Mouse (Mus musculus) spleen, postnatal 4 days (tissue): ENCODE results near the gene Iffo2.

Source experiments
- DNase-seq, 2 experiments: peaks; one replicate each; pipeline ENCODE4 v3.0.0; 2022; ENCODE audit warnings: low spot score in 2 of 2

Gene Iffo2

DNA sequence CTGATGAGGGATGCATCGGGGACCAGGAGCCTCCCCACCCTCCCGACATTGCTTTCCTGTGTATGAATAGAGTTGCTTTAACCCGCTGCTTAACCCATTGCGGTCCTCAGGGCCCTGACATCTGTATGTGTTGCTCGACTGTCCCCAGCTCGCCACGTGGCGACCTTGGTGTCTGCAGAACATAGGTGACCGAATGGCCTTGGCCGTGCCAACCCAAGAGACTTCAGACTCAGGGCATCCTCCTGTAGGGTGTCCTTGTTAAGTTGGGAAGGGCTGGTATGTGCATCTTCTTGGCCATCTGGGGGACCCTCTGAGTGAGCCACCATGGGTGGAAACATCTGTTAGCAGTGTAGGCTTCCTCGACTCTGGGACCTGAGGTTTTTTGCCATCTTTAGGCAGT, 74.9 kb downstream of the Iffo2 start:
- DNase-seq, result no peak

DNA sequence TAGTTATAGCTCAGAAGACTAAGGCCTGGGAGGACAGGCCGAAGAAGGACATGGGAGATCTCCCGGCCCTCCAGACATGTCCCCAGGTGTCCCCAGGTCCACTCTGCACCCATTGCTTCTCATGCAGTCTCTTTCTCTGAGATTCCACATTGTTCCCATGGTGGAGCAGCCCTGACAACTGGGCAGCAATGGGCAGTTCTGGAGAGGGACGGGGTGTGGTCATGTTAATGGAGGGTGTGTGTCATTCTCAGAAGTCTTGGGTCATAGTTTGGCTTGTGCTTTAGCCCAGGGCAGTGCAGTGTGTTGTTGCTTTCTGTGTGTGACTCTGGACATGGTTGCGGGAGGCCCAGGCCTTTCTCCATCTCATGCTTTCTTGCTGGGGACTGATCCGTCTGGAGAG, 76.4 kb downstream of the Iffo2 start:
- DNase-seq, result no peak

DNA sequence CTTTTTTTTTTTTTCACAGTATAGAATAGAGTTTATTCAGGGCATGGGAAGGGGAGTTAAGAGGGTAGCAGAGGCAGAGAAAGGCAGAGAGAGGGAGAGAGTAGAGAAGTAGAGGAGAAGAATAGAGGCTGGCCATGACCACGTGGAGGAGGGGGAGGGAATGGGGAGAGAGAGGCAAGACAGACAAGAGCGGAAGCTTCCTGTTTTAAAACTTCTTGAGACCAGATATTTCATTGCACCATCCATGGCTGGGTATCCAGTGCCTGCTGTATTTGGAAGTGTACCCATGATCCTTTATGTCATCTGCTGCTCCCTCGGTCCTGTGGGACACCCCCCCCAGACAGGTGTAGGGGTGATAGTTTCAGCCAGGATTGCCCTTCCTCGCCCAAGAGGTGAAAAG, 78.6 kb downstream of the Iffo2 start:
- no peak for DNase-seq

DNA sequence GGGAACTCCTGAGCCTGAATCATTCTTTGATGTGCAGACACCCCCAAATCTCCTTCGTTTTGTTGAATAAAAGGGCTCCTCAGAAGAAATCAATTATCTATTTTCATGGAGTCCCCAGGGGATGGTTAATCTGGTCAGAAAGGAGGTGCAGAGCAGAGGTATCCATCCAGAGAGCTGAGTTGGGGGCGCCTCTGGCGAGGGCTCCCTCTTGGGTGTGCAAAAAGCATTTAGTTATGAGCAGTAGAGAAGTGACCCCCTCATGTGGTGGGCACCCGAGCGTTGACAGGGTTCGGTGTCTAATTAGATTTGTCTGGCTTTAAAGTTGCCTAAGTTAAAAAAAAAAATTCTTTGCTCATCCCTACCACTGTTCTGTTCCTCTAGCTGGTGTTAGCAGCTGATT, 80.6 kb downstream of the Iffo2 start:
- DNase-seq, result no peak

DNA sequence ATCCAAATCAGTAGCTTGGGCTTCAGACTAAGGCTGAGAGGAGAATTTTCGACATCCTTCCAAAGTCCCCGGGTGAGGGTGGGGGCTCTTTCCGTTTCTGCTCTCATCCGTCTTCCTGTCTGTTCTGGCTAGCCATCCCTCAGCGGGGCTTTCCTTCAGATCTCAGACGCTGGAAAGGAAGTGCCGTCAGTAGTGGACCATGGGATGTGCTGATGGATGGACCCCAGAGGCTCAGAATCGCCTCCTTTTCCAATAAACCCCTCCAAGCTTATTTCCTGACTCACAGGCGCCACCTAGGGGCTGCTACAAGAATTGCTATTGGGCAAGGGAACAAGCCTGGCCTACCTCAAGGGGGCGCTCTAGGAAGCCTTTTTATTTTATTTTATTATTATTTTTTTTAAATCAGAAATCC, 81.2 kb downstream of the Iffo2 start:
- DNase-seq, result peak; percentile 73 to 91

DNA sequence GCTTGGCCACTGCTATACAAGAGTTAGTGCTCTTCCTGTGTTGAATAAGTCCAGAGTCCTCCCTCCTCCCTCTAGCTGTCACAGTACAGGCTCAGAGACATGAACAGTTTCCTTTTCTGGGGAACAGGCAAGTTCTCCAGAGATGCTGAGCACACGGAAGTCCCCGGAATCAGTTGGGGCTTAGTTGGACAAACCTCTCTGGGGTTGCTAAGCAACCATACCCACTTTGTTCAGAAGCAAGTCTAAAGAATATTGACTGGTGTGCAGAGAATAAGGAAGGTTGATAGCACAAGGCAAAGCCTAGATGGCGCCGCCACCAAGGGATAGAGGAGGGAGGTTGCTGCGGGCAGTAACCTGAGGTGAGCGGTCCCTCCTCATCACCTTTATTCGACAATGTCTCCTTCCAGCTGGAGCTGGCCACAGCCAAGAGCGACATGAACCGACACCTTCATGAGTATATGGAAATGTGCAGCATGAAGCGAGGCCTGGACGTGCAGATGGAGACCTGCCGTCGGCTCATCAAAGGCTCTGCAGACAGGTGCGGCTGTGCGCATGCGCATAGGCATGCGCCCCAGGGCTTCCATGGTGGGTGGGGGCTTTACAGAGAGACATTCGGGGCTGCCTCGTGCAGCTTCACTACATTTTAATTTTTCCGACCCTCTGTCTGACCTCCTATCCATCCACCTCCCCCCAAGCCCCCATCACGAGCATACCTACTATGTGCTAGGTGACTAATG, 84.3 kb downstream of the Iffo2 start:
- DNase-seq, result no peak

DNA sequence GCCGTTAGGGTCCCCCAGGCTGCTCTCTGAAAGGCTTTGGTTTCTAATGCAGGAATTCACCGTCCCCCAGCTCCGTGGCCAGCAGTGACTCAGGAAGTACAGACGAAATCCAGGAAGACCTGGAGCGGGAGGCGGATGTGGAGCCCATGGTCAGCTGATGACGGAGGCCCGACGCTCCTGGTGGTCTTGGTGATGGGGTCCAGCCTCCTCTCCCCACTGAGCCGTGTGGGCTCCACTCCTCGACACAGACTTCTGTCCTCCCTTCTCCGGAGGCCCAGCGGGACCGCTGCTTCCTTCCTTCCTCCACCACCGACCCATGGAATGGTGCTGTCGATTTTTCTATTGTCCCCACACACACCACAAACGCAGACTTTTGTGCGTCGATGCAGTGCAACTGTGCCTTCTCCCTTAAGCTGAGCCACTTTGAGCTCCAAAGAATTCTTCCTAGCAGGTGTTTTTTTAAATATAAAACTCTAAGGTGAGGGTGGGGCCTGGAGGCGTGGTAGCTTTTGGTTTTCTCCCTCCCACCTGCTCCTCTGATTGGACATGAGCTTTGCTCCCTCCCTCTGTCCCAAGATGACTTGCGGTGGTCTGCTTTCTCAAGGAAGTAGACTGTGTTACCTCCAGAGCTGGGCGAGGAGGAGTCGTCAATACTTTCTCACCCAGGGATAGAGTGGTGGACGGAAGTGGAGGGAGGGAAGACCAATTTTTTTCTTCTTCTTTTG, 86.1 kb downstream of the Iffo2 start:
- DNase-seq, result peak; percentile 68 to 79

DNA sequence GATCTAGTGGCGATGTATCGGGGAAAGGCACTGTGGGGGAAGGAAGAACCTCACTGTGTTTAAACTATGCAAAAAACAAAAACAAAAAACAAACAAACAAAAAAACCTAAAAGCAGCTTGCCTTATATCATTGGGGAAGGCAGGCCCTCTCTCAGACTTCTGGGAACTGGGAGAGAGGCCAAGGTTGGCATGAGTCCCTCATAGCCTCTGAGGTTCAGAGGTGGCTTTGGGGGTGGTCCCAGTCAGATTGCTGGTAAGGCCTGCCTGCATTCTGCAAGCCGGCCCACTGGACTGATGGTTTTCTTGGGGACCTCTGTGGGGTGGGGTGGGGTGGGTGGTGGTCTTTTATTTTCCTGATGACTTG, 86.6 kb downstream of the Iffo2 start:
- DNase-seq, result no peak

DNA sequence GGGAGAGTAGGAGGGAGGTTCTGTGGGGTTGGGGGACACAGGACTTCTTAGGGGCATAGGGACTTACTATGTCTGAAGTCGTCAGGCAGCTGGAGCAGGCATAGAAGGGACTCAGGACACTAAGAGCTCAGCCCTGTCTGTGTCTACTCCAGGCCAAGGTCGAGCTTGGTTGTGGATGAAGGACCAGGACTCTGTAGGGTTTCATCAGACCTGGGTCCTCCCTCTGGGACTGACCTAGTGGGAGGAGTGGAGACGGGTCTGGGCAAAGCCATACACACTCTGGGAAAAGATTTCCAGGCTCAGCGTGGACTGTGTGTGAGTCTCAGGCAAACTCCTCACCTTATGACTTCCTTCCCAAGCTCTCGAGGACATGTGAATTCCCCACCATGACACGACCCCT, 89.4 kb downstream of the Iffo2 start:
- DNase-seq, result no peak

DNA sequence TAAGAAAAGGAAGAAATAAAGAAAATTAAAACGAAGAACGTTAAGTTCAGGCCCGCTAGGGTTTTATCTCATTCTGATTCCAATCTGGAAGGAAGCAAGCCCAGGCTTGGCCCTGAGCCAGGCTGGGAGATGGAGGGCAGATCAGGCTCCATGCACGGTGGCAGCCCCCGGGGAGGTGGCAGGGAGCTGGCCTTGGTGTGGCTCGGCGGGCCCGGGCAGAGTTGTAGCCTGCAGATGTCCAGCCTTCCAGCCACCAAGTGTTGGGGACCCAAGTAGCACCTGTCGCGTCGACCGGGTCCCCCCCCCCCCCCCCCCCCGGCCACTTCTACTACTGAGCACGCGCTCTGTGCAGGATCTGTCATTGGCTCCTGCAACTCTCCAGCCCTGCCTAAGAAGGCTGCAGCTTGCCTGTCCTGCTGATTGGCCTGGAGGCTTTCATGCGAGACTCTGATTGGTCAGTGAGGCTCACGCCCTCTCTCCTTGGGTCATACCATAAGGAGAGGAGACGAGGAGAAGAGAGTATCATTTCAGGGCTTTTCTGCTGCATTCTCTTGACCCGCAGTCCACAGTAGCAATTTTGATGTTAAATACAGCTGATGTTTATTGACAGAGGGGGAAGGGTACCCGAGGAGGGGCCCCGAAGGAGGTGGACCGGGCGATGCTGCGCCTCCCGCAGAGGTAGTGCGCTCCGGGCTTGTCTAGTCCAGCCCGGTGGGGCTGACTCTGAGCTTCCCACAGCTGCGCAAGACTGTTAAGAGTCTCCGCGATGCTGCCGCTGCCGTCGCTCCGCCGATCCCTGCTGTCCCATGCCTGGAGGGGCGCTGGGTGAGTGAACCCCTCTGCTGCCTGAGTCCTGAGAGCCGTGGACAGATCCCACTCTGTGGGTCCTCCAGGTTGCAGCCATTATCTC, 92.3 kb downstream of the Iffo2 start, which contains the start of gene Aldh4a1:
Aldh4a1 (plus strand) TSS at position 494 of the 910 bp plus-strand sequence.
- DNase-seq, result peak; percentile 84 to 90

DNA sequence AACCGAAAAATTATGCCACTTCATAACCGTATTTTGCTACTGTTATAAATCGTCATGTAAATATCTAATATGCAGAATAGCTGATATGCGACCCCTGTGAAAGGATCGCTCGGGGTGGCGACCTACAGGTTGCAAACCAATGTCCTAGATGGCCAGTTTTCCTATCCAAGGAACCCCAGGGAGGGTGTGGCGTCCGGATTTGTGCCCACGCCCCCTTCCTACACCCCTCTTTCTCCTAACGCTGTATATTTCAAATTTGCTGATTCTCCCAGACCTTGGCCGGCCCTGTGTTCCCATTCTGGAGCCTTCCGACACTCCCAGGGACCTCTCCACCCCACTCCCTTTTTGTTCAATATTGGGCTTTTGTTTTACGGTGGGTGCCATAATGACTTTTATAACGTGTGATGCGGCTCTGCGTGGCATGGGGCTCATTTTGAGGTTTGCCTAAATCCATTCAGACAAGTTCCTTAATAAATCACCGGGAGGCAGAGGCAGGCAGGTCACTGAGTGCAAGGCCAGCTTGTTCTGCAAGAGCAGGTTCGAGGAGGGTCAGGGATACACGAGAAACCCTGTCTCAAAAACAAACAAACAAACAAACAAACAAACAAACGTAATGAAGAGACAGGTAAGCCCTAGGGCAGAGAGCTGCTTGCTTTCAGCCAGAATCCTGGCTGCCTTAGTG, 93.2 kb downstream of the Iffo2 start:
- no peak for DNase-seq

DNA sequence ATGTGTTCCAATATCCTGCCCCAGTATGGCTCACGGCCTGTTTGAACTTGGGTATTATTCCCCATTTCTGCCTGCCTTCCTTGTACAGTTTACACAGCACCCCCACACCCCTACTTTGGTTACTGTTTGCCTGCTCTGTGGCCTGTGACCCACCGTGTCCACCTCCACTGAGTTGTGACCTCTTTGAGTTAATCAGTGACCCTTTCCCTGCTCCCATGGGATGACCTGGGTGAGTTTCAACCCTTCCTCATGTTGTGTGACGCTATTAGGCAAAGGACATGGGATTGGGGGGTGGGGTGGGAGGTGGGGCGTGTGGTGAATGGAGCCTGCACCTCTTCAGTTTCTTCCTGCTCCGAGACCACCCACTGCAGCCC, 93.8 kb downstream of the Iffo2 start:
- DNase-seq, result no peak

DNA sequence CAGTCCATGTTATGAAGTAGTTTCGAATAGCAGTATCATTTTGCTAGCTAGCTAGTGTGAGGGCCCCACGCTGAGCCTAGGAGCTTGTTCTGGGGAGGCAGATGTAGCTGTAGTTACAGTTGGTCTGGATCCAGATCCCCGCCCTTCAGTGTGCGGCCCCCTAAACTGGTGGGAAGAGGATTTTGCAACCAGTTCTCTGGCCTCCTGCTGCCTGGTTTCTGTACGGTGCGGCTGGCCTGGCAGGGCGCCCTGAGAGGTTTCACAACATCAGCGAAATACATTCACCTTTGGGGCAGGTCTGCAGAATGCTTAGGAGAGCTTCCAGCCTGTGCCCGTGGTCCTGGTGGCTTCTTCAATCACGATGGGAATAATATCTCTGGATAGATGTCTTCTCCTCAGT, 94.4 kb downstream of the Iffo2 start:
- DNase-seq, result no peak

DNA sequence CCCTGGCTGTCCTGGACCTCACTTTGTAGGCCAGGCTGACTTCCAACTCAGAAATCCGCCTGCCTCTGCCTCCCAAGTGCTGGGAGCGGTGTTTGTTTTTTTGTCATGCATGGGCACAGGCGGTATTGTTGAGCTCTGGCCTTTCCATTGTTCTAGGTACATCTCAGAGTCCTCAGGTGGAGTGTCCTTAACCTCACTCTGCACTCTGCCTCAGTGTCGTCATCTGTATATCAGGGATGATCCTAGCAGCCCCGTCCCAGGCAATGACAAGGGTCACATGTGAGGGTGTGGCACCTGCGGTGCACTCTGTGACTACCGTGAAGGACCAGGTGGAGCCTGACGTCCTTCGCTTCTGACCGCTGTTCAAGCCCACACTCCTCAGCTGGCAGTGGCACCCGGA, 97.0 kb downstream of the Iffo2 start:
- no peak for DNase-seq

DNA sequence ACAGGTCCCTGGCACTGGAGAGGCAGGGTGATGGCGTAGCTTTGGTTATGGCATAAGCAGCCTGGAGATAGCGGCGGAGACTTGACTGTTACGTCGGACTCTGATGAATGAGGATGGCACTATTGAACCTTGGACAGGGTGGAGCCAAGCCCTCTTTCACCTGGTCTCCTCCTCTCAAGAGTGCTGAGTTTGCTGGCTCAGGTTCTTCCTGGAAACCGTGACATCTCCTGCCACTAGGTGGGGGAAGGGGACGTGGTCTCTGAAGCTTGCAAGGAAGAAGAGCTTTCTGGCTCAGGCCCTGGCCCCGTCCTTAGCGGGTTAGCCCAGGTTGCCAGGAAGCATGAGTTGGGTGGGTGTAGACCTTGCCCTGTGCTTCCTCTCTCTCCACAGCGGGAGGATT, 99.8 kb downstream of the Iffo2 start:
- DNase-seq, result no peak

DNA sequence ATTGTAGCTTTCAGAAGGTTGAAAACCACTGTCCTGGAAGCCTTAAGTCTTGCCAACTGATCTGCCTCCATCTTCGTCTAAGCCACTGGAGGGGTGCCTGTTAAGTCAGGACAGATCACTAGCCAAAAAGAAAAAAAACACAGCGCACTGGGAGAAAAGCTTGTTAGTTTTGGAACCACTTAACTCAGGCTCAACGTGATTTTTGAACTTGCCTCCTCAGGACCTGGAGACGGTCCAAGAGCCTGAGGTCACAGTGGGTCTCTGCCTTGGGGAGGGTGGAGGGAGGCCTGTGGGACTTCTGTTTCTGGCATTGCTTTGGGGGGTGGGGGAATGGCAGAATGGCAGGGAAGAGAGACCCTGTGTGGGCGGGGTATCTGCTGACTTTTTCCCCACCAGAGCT, 100.8 kb downstream of the Iffo2 start:
- no peak for DNase-seq

DNA sequence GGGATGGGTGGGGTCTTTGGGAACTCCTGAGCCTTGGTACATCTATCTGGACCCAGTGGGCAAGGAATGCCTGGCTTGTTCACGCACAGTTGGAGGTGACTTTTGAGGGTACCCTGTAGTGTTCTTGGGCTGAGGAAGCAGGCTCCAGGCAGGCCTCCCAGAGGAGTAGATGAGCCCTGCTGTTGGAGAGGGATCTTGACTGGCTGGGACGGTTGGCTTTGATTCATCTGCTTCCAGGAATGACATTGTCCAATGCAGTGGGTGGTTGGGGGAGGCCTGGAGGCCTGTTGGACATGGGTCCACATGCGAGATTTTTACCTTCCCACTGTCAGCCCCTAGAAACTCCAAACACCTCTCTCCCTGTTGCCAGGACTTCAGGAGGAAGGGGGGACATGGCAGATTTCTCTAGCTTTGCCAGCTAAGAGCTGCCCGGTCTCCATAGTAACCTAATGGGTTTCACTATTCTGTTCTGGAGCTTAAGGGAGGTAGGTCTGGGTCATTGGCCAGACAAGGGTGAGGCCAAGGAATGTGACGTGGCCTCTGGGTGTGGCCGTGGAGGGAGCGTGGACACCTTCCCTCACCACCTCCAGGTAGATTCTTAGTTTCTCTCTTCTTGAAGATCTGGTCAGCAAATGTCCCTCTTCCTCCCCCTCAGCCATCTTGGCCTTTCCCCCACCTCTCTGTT, 101.4 kb downstream of the Iffo2 start:
- DNase-seq, result no peak

DNA sequence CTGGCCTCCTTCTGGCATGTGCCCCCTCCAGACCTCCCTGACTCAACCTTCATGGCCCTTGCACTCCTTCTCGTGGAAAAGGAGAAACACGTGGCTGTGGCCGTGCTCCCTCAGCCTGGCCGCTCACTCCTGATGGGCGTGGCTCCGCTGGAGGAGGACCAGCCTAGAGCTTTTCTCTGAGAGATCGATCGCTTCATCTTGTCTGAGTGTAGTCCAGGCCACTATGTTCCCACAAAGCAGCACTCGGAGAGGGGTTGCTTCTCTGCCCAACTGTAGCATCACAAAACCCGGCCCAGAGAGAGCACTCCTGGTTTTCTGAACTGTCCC, 101.9 kb downstream of the Iffo2 start:
- DNase-seq, result no peak

DNA sequence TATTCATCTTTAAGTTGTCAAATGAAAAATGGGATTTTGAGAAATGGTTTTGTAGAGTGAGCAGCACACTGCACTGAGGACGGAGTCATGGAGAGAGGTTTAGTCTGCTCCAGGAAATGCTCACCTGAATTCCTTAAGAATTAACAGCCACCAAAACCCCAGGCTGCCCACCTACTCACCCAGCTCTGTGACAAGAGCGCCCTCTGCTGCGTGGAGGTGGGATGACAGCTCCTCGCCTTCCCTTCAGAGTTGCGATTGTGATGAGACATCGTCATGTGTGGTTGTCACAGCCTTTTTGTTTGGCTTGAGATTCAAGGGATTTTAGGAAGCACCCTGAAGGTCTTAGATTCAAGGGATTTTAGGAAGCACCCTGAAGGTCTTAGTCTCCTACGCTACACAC, 106.0 kb downstream of the Iffo2 start:
- peak; percentile 54 to 88 for DNase-seq

DNA sequence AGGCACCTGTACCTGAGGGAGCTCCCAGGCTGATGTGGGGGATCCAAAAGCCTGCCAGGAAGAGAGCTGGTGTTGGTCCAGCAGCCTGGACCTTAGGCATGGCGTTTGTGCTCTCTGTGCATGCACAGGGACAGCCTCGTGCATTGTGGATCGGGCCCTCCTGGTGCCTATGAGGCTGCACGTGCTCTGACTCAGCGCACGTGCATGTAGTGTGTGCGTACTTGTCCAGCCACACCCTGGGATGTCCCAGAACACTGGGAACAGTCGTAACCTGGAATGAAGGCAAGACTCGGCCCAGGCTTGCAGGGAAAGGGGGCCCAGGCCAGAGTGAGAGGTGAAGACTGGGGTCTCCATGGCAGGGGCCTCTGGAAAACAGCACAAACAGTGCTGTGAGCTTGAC, 107.5 kb downstream of the Iffo2 start:
- no peak for DNase-seq

DNA sequence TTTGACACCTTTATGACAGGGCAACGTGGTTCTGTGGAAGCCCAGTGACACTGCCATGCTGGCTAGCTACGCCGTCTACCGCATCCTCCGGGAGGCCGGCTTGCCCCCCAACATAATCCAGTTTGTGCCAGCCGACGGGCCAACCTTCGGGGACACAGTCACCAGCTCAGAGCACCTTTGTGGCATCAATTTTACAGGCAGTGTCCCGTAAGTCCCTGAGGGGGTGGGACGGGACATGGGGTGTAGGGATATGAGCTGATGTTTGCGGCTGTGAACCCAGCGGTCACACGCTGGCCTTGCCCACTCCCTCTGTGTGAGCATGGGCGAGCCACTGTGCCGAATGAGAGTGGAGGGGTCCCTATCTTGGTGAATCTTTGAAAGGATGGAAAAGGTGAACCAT, 108.0 kb downstream of the Iffo2 start:
- DNase-seq, result no peak

DNA sequence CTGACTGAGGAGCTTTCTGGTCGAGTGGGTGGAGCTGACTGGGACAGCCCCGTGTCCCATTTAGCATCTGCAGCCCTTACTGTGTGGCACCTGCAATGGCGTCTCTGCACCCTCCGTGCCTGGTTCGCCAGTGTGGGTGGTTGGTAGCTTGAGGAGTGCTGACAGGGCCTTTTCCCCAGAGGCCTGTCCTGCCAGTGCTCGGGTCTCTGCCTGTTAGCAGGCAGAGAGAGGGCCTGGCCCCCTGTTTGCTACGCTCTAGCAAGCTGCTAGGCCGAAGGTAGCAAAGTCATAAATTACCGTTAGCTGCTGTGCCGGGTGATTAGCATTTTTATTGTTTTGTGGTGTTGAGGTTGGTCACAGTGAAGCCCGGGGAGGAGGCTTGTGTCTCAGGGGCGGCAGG, 109.5 kb downstream of the Iffo2 start:
- no peak for DNase-seq
